Mouse (Mus musculus) kidney, postnatal 25 days (tissue): Measurements from ENCODE around the gene Zfp672.
"Not testable (repeated sequence)": the region's sequence is repeated elsewhere in the genome, so short reads cannot be mapped to it uniquely, and the experiment has no call there.

ENCODE experiments used
- DNase-seq, 2 experiments: peaks; one replicate each; pipeline ENCODE4 v3.0.0; 2021; ENCODE audit warnings: mixed read lengths in 2 of 2

Zfp672 gene

GRCm38 (mm10) chr11:58324614-58325229, 5.4 kb downstream of the Zfp672 start:
- DNase-seq, result no peak

- DNase-seq, result no peak
Observed at GRCm38 (mm10) chr11:58323570-58324340, 6.4 kb downstream of the Zfp672 start.

- peak; percentile 98 to 99 for DNase-seq
Observed at GRCm38 (mm10) chr11:58322824-58323569, 7.1 kb downstream of the Zfp672 start.

GRCm38 (mm10) chr11:58316768-58317390, 13.3 kb downstream of the Zfp672 start:
- DNase-seq, result no peak

GRCm38 (mm10) chr11:58316344-58316743, 13.8 kb downstream of the Zfp672 start:
- no peak for DNase-seq

- no peak for DNase-seq
Observed at GRCm38 (mm10) chr11:58315536-58316168, 14.5 kb downstream of the Zfp672 start.

GRCm38 (mm10) chr11:58314069-58314468, 16.1 kb downstream of the Zfp672 start:
- no peak for DNase-seq

GRCm38 (mm10) chr11:58308661-58309060, 21.5 kb downstream of the Zfp672 start:
- no peak for DNase-seq

- DNase-seq, result peak; percentile 61 to 88
Observed at GRCm38 (mm10) chr11:58307411-58308080, 22.6 kb downstream of the Zfp672 start.

GRCm38 (mm10) chr11:58306860-58307308, 23.3 kb downstream of the Zfp672 start, which contains the start of gene Zfp692:
TSS of gene Zfp692 (plus strand) at chr11:58307069.
- peak; percentile 96 to 97 for DNase-seq

GRCm38 (mm10) chr11:58305299-58305698, 24.8 kb downstream of the Zfp672 start:
- DNase-seq, result not testable (repeated sequence)

- no peak for DNase-seq
Observed at GRCm38 (mm10) chr11:58303594-58303993, 26.5 kb downstream of the Zfp672 start.

GRCm38 (mm10) chr11:58302774-58303445, 27.2 kb downstream of the Zfp672 start:
- no peak for DNase-seq

GRCm38 (mm10) chr11:58301837-58302754, 28.0 kb downstream of the Zfp672 start:
- DNase-seq, result peak; percentile 95 to 96

- peak; percentile 62 to 76 for DNase-seq
Observed at GRCm38 (mm10) chr11:58301057-58301456, 29.1 kb downstream of the Zfp672 start.

- DNase-seq, result no peak
Observed at GRCm38 (mm10) chr11:58297396-58297795, 32.7 kb downstream of the Zfp672 start.

GRCm38 (mm10) chr11:58292791-58293190, 37.3 kb downstream of the Zfp672 start:
- no peak for DNase-seq

- no peak for DNase-seq
Observed at GRCm38 (mm10) chr11:58290812-58291211, 39.3 kb downstream of the Zfp672 start.

GRCm38 (mm10) chr11:58289992-58290682, 40.0 kb downstream of the Zfp672 start:
- DNase-seq, result no peak
